Comparison of ENCODE assay signal across 7 mouse cellular contexts in genomic region chr7:73541079-73541390, GRCm38 (mm10). TPM values are rescaled to one million over a fixed set of nuclear protein-coding genes. Genes with fewer than 3 reads are reported as not detected.
DNase-seq lines count a peak whose midpoint lies in the region; ATAC-seq and TF ChIP-seq lines count a peak whose summit lies in the region.

No protein-coding gene starts in this region.

- intact Hi-C loops in gastrocnemius, postnatal 36 days (cut with DNase I), result loop anchor here (2.0 kb wide), 2 partner anchors 16 to 78 kb away; no protein-coding TSS in a partner anchor

- H3K9ac ChIP-seq in lung, postnatal 0 days (replicated peaks; ENCODE audit: low read depth), result peak overlapping the region; percentile 89
- peak overlapping the region; percentile 93 for H3K9ac ChIP-seq in forebrain, embryonic 11.5 days (ENCODE audit: low read length)
- H3K9ac ChIP-seq in limb, embryonic 12.5 days (replicated peaks), result peak overlapping the region; percentile 93

- H3K9me3 ChIP-seq in lung, postnatal 0 days (ENCODE audit: low read length), result no peaks in the 10 kb centered on the region
- H3K9me3 ChIP-seq in forebrain, embryonic 11.5 days (ENCODE audit: control insufficient read depth, low read length), result no peaks in the 10 kb centered on the region
- no peaks in the 10 kb centered on the region for H3K9me3 ChIP-seq in limb, embryonic 12.5 days

- no peaks in the 10 kb centered on the region for H3K27me3 ChIP-seq in lung, postnatal 0 days (replicated peaks; ENCODE audit: insufficient read depth, low read length)
- no peaks in the 10 kb centered on the region for H3K27me3 ChIP-seq in forebrain, embryonic 11.5 days (ENCODE audit: control insufficient read depth, insufficient read depth, low read length)
- no peaks in the 10 kb centered on the region for H3K27me3 ChIP-seq in limb, embryonic 12.5 days
- H3K27me3 ChIP-seq in small intestine, adult 2 months (ENCODE audit: control insufficient read depth, insufficient read depth, low read length), result no peaks in the 10 kb centered on the region

- H3K4me3 ChIP-seq in lung, postnatal 0 days (ENCODE audit: low read depth, low read length), result peak overlapping the region; percentile 63
- peak overlapping the region; percentile 59 for H3K4me3 ChIP-seq in forebrain, embryonic 11.5 days (ENCODE audit: low read depth, low read length)
- H3K4me3 ChIP-seq in limb, embryonic 12.5 days (replicated peaks), result peak overlapping the region; percentile 69
- H3K4me3 ChIP-seq in small intestine, adult 2 months (ENCODE audit: low read depth, low read length), result no peak overlapping the region

- ATAC-seq in lung, postnatal 0 days, result no peak
- no peak for ATAC-seq in forebrain, embryonic 11.5 days (replicated peaks; ENCODE audit: low FRiP score)
- ATAC-seq in limb, embryonic 12.5 days (ENCODE audit: insufficient number of reproducible peaks, insufficient read depth, low FRiP score, low TSS enrichment, low read depth), result no peak

- no peaks in the 10 kb centered on the region for H3K36me3 ChIP-seq in lung, postnatal 0 days (ENCODE audit: insufficient read depth, low read length)
- H3K36me3 ChIP-seq in forebrain, embryonic 11.5 days (ENCODE audit: control insufficient read depth, insufficient read depth, low read length), result no peaks in the 10 kb centered on the region; the same call in 1 of the 2 replicates
- peaks cover 18% of the 10 kb centered on the region for H3K36me3 ChIP-seq in limb, embryonic 12.5 days
- H3K36me3 ChIP-seq in small intestine, adult 2 months (ENCODE audit: control insufficient read depth, insufficient read depth, low read length), result peaks cover 16% of the 10 kb centered on the region

- no peak for DNase-seq in lung, postnatal 0 days (ENCODE audit: low spot score)
- no peak for DNase-seq in lung, postnatal 14 days
- DNase-seq in forebrain, embryonic 11.5 days (ENCODE audit: low spot score), result no peak
- no peak for DNase-seq in gastrocnemius, postnatal 36 days
- DNase-seq in spleen, adult 12 weeks (ENCODE audit: low spot score), result no peak

- no peak for TF ChIP-seq POLR2A in small intestine, adult 2 months (IDR thresholded peaks at IDR 0.05; ENCODE audit: low read depth, low read length)

- H3K4me1 ChIP-seq in lung, postnatal 0 days (ENCODE audit: insufficient read depth, low read depth, low read length), result peaks cover under 1% of the 10 kb centered on the region
- H3K4me1 ChIP-seq in forebrain, embryonic 11.5 days (replicated peaks; ENCODE audit: control insufficient read depth, insufficient read depth, low read length), result peaks cover 3% of the 10 kb centered on the region; the same call in 1 of the 2 replicates
- peaks cover 7% of the 10 kb centered on the region for H3K4me1 ChIP-seq in limb, embryonic 12.5 days (replicated peaks)
- peaks cover 5% of the 10 kb centered on the region; the same call in 1 of the 2 replicates for H3K4me1 ChIP-seq in small intestine, adult 2 months (ENCODE audit: control insufficient read depth, insufficient read depth, insufficient read length, low read length)

- peak overlapping the region; percentile 56 for H3K4me2 ChIP-seq in lung, postnatal 0 days (replicated peaks; ENCODE audit: low read depth, low read length)
- H3K4me2 ChIP-seq in forebrain, embryonic 11.5 days (ENCODE audit: low read depth, low read length, severe bottlenecking), result peak overlapping the region; percentile 70
- peak overlapping the region; percentile 60 for H3K4me2 ChIP-seq in limb, embryonic 12.5 days

- no peak for TF ChIP-seq CTCF in lung, postnatal 0 days (IDR thresholded peaks at IDR 0.05)
- TF ChIP-seq CTCF in small intestine, adult 2 months (IDR thresholded peaks at IDR 0.05; ENCODE audit: extremely low read depth, insufficient read length, insufficient replicate concordance, low read depth, low read length), result no peak

- no peak for TF ChIP-seq EP300 in lung, postnatal 0 days (IDR thresholded peaks at IDR 0.05)

- H3K27ac ChIP-seq in lung, postnatal 0 days (ENCODE audit: low read length), result peak overlapping the region; percentile 99
- H3K27ac ChIP-seq in forebrain, embryonic 11.5 days (ENCODE audit: low read depth, low read length), result peak overlapping the region; percentile 98
- H3K27ac ChIP-seq in limb, embryonic 12.5 days, result peak overlapping the region; percentile 99
- H3K27ac ChIP-seq in small intestine, adult 2 months (ENCODE audit: insufficient read depth, low read depth, low read length), result peak overlapping the region; percentile 95

- WGBS in lung, postnatal 0 days, result under 1% methylated on average over 4 of the region's 4 CpGs
- under 1% methylated on average over 4 of the region's 4 CpGs for WGBS in forebrain, embryonic 11.5 days
- WGBS in limb, embryonic 12.5 days, result under 1% methylated on average over 4 of the region's 4 CpGs
- 1% methylated on average over 4 of the region's 4 CpGs for WGBS in small intestine, adult 2 months

RNA-seq across cellular contexts. Expression of gene Chd2, which starts 0.6 kb away (rescaled TPM):
- 38.0 and 39.9 TPM in 2 replicates for polyA plus RNA-seq in lung, postnatal 0 days (2015; fragmentation: Nextera tagmentation; extraction: Ambion mirVana)
- polyA plus RNA-seq in forebrain, embryonic 11.5 days (2014; fragmentation: Nextera tagmentation; extraction: Ambion mirVana), result 61.0 and 66.1 TPM in 2 replicates
- 66.8 and 70.3 TPM in 2 replicates for polyA plus RNA-seq in limb, embryonic 12.5 days (2016; fragmentation: Nextera tagmentation; extraction: Ambion mirVana)
- polyA plus RNA-seq in small intestine, adult 2 months (2012; rRNA removed), result 12.3 and 28.0 TPM in 2 replicates
- 10 to 100 TPM; 22.4 to 39.9 TPM for total RNA-seq in gastrocnemius, postnatal 36 days (2021)
